Mouse (Mus musculus): ENCODE measurements around the gene Trf. TPM values are rescaled to one million over a fixed set of nuclear protein-coding genes. Genes with fewer than 3 reads are reported as not detected.

Trf gene
- total RNA-seq, 1 experiment from 2014 or later, result 43.2 TPM

Other genes with a start within 250 kb of the Trf start
- 2.6 and 3.2 TPM in 2 replicates for gene Slco2a1, start 241.7 kb downstream of the Trf start, total RNA-seq (2021)
- 2.1 TPM in 2 replicates for gene Rab6b, start 118.7 kb downstream of the Trf start, total RNA-seq (2021)
- gene Srprb, start 28.3 kb downstream of the Trf start, total RNA-seq (2021), result 40.8 and 43.5 TPM in 2 replicates
- 9.4 and 18.8 TPM in 2 replicates for gene Gm20425, start 137 bp downstream of the Trf start, total RNA-seq (2021)
- gene 1300017J02Rik, start 74.6 kb upstream of the Trf start, total RNA-seq (2021), result 0.82 and 4.6 TPM in 2 replicates
- 34.1 and 40.1 TPM in 2 replicates for gene Topbp1, start 74.8 kb upstream of the Trf start, total RNA-seq (2021)
- 193 and 227 TPM in 2 replicates for gene Cdv3, start 135.4 kb upstream of the Trf start, total RNA-seq (2021)
- gene Bfsp2, start 250.0 kb upstream of the Trf start, total RNA-seq (2021), result not detected in 2 replicates